Mouse (Mus musculus) MEL (cell line): ENCODE data around the gene Fgfrl1. TPM values are rescaled to one million over a fixed set of nuclear protein-coding genes. Genes with fewer than 3 reads are reported as not detected.

Source experiments
- DNase-seq: peaks from one replicate; pipeline ENCODE4 v3.0.0; 2011; ENCODE audit warnings: low read depth, low spot score
- H3K27ac ChIP-seq: 2 replicates; pipeline ENCODE4 v1.5.1; 2012; ENCODE audit warnings: low read depth, mild to moderate bottlenecking, control low read depth, low read length, moderate library complexity; ENCODE audit not compliant: control insufficient read depth
- H3K27me3 ChIP-seq, 2 experiments: fragments of 150-350 bp in 1 of 2; sonication (generic) in 1 of 2; 2 replicates each; pipeline ENCODE4 v1.6.1; 2012; ENCODE audit warnings: low read length in 2 of 2, mild to moderate bottlenecking in 2 of 2, improper control_type of control experiment in 1 of 2, moderate library complexity in 1 of 2; ENCODE audit not compliant: insufficient read depth in 2 of 2, control insufficient read depth in 1 of 2
- H3K36me3 ChIP-seq, 2 experiments: 2 replicates each; pipeline ENCODE4 v1.6.1; 2012 to 2014; ENCODE audit warnings: low read length in 2 of 2, improper control_type of control experiment in 1 of 2, inconsistent platforms in 1 of 2, mild to moderate bottlenecking in 1 of 2; ENCODE audit not compliant: insufficient read depth in 2 of 2, control insufficient read depth in 1 of 2
- H3K4me1 ChIP-seq, 2 experiments: fragments of 150-350 bp in 1 of 2; sonication (generic) in 1 of 2; 2 replicates each; pipeline ENCODE4 v1.6.1; 2012; ENCODE audit warnings: low read length in 2 of 2, improper control_type of control experiment in 1 of 2, mild to moderate bottlenecking in 1 of 2; ENCODE audit not compliant: insufficient read depth in 2 of 2, control insufficient read depth in 1 of 2
- H3K4me3 ChIP-seq, 2 experiments: fragments of 150-350 bp in 1 of 2; sonication (generic) in 1 of 2; 2 replicates each; pipeline ENCODE4 v1.5.1; 2012; ENCODE audit warnings: low read depth in 2 of 2, low read length in 2 of 2, mild to moderate bottlenecking in 2 of 2, moderate library complexity in 2 of 2, control low read depth in 1 of 2, improper control_type of control experiment in 1 of 2; ENCODE audit not compliant: control insufficient read depth in 1 of 2, insufficient read depth in 1 of 2
- H3K79me2 ChIP-seq: 2 replicates; pipeline ENCODE4 v1.6.1; 2012; ENCODE audit warnings: mild to moderate bottlenecking, low read length, moderate library complexity; ENCODE audit not compliant: control insufficient read depth, poor library complexity, insufficient read depth
- H3K9ac ChIP-seq: 2 replicates; pipeline ENCODE4 v1.6.1; 2012; ENCODE audit warnings: low read depth, mild to moderate bottlenecking, control low read depth, low read length, moderate library complexity; ENCODE audit not compliant: control insufficient read depth, poor library complexity, severe bottlenecking
- H3K9me3 ChIP-seq: fragments of 150-350 bp; sonication (generic); replicated peaks from 2 replicates; pipeline ENCODE4 v1.6.1; 2012; ENCODE audit warnings: mild to moderate bottlenecking, low read length, improper control_type of control experiment, moderate library complexity; ENCODE audit not compliant: insufficient read depth
- CHD1 ChIP-seq: IDR thresholded peaks from 2 replicates; pipeline ENCODE4 v1.6.1; 2012; ENCODE audit warnings: low read depth, mild to moderate bottlenecking, inconsistent platforms, low read length, improper control_type of control experiment
- CHD2 ChIP-seq: IDR thresholded peaks from 2 replicates; pipeline ENCODE4 v1.6.1; 2011; ENCODE audit warnings: low read length, improper control_type of control experiment
- CTCF ChIP-seq, 3 experiments: IDR thresholded peaks in 2 of 3; conservative IDR thresholded peaks in 1 of 3; 2 replicates each; pipeline ENCODE4 v1.5.1; 2011 to 2012; ENCODE audit warnings: low read length in 3 of 3, low read depth in 2 of 3, mild to moderate bottlenecking in 2 of 3, improper control_type of control experiment in 1 of 3, inconsistent platforms in 1 of 3, mixed read lengths in 1 of 3, moderate library complexity in 1 of 3; ENCODE audit not compliant: control insufficient read depth in 1 of 3, insufficient read depth in 1 of 3, poor library complexity in 1 of 3, severe bottlenecking in 1 of 3
- EP300 ChIP-seq, 2 experiments: IDR thresholded peaks; 2 replicates each; pipeline ENCODE4 v1.6.1; 2011; ENCODE audit warnings: improper control_type of control experiment in 2 of 2, low read length in 2 of 2, low read depth in 1 of 2, mild to moderate bottlenecking in 1 of 2
- ETS1 ChIP-seq: IDR thresholded peaks from 2 replicates; pipeline ENCODE4 v1.6.1; 2012; ENCODE audit warnings: low read depth, mild to moderate bottlenecking, inconsistent platforms, low read length, improper control_type of control experiment, moderate library complexity
- GATA1 ChIP-seq: IDR thresholded peaks from 2 replicates; pipeline ENCODE4 v1.6.1; 2011; ENCODE audit warnings: low read depth, low read length, improper control_type of control experiment
- HCFC1 ChIP-seq: IDR thresholded peaks from 2 replicates; pipeline ENCODE4 v1.6.1; 2012; ENCODE audit warnings: low read depth, mild to moderate bottlenecking, inconsistent platforms, low read length, improper control_type of control experiment, moderate library complexity
- MAFK ChIP-seq: IDR thresholded peaks from 2 replicates; pipeline ENCODE4 v1.6.1; 2011; ENCODE audit warnings: low read depth, mild to moderate bottlenecking, low read length, improper control_type of control experiment, borderline replicate concordance
- MXI1 ChIP-seq: IDR thresholded peaks from 2 replicates; pipeline ENCODE4 v1.6.1; 2011; ENCODE audit warnings: mild to moderate bottlenecking, low read depth, low read length, improper control_type of control experiment
- POLR2AphosphoS5 ChIP-seq: IDR thresholded peaks from 2 replicates; pipeline ENCODE4 v1.6.1; 2012; ENCODE audit warnings: low read depth, borderline replicate concordance, mild to moderate bottlenecking, inconsistent platforms, low read length, moderate library complexity, mixed read lengths
- SIN3A ChIP-seq: IDR thresholded peaks from 2 replicates; pipeline ENCODE4 v1.6.1; 2012; ENCODE audit warnings: low read length, improper control_type of control experiment, inconsistent platforms
- SMC3 ChIP-seq: IDR thresholded peaks from 2 replicates; pipeline ENCODE4 v1.6.1; 2011; ENCODE audit warnings: low read depth, low read length, improper control_type of control experiment
- TAL1 ChIP-seq: IDR thresholded peaks from 2 replicates; pipeline ENCODE4 v1.6.1; 2012; ENCODE audit warnings: mild to moderate bottlenecking, inconsistent platforms, low read length, moderate library complexity, mixed read lengths
- TCF12 ChIP-seq: IDR thresholded peaks from 2 replicates; pipeline ENCODE4 v1.6.1; 2014; ENCODE audit warnings: low read depth, mild to moderate bottlenecking, inconsistent platforms, low read length, improper control_type of control experiment, moderate library complexity
- USF1 ChIP-seq: IDR thresholded peaks from 2 replicates; pipeline ENCODE4 v1.6.1; 2014; ENCODE audit warnings: low read depth, mild to moderate bottlenecking, inconsistent platforms, low read length, improper control_type of control experiment, moderate library complexity
- USF2 ChIP-seq, 2 experiments: IDR thresholded peaks; 2 replicates each; pipeline ENCODE4 v1.6.1; 2011 to 2012; ENCODE audit warnings: improper control_type of control experiment in 2 of 2, low read length in 2 of 2, borderline replicate concordance in 1 of 2, inconsistent platforms in 1 of 2, low read depth in 1 of 2, mild to moderate bottlenecking in 1 of 2; ENCODE audit not compliant: insufficient read depth in 1 of 2
- ZC3H11A ChIP-seq: IDR thresholded peaks from 2 replicates; pipeline ENCODE4 v1.6.1; 2012; ENCODE audit warnings: low read depth, mild to moderate bottlenecking, inconsistent platforms, low read length, improper control_type of control experiment
- ZNF384 ChIP-seq: IDR thresholded peaks from 2 replicates; pipeline ENCODE4 v1.6.1; 2012; ENCODE audit warnings: low read depth, mild to moderate bottlenecking, inconsistent platforms, low read length, improper control_type of control experiment
- polyA plus RNA-seq, 2 experiments: library from polyadenylated mRNA; stranded (reverse) in 1 of 2; unstranded in 1 of 2; fragments of >175 nt in 1 of 2; fragments of >200 nt in 1 of 2; gene quantifications; 2 replicates each; pipeline versions ENCODE4 v1.2.1 to v1.2.4; 2012; ENCODE audit warnings: low replicate concordance in 2 of 2, low read depth in 1 of 2; ENCODE audit not compliant: insufficient read length in 2 of 2, insufficient read depth in 1 of 2, missing spikeins in 1 of 2
- total RNA-seq: library from RNA; depleted of rRNA; stranded (reverse); fragments of 300-350 nt; gene quantifications from 2 replicates; pipeline ENCODE4 v1.2.3, GENCODE M21; 2012; rRNA removed

The Fgfrl1 gene
- total RNA-seq (13.1 and 16.0 TPM in 2 replicates), polyA plus RNA-seq (10 to 100 TPM in 1 of 2 experiments, not detected in 1; 27.3 TPM)

- H3K27ac ChIP-seq = no peak within 1 kb of the TSS
- H3K9ac ChIP-seq = no peak within 1 kb of the TSS
- H3K36me3 ChIP-seq = no peaks in the 10 kb centered on the region
- H3K27me3 ChIP-seq = no peaks in the 10 kb centered on the region
- H3K4me3 ChIP-seq = peak within 1 kb of the TSS; percentile 23 to 59; a peak in 1 of 4 replicates
- H3K9me3 ChIP-seq = no peaks in the 10 kb centered on the region
- H3K79me2 ChIP-seq = peaks cover 3% of the 10 kb centered on the region; the same call in 1 of the 2 replicates
- TF ChIP-seq CTCF (IDR thresholded peaks at IDR 0.05 in 2 of 3, conservative IDR thresholded peaks at IDR 0.05 in 1 of 3; ENCODE audit: control insufficient read depth in 1 of 3, insufficient read depth in 1 of 3, low read depth in 2 of 3, low read length in 3 of 3, poor library complexity in 1 of 3, severe bottlenecking in 1 of 3) = peak in 2 of 3 experiments; percentile 21 to 60; a peak in 4 of 6 replicates
- no peak for TF ChIP-seq SIN3A
- no peak for TF ChIP-seq ZNF384
- no peak for TF ChIP-seq USF2 (IDR thresholded peaks at IDR 0.05; ENCODE audit: borderline replicate concordance in 1 of 2, insufficient read depth in 1 of 2, low read depth in 1 of 2, low read length in 2 of 2)
- TF ChIP-seq SMC3 = no peak
- no peak for TF ChIP-seq TCF12
- no peak for DNase-seq
- H3K4me1 ChIP-seq = peaks cover 4 to 5% of the 10 kb centered on the region in 2 experiments; a peak in 2 of 4 replicates
Observed at GRCm38 (mm10) chr5:108692271-108692670, at the start of gene Fgfrl1. TSS of gene Fgfrl1 (plus strand) at chr5:108692382.

DNA sequence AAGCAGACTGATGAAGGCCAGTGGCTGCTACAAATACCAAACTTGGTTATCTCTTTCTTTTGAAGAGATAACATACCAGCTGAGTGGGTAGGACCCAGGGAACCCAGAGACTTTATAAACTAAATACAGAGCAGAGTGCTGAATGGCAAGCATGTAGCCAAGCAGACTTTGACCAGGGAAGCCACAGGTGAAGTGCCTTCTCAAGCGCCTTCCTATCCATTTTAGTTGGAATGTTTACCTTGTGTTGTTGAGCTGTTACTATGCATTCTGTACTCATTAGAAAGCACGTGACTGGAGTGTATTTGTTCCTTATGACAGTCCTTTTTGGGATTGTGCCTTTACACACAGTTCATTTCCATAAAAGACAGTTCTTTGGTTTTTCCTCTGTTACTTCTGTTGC is 48.5 kb upstream of the Fgfrl1 start:
- Histone ChIP-seq H3K79me2 (no peaks in the 10 kb centered on the region), H3K36me3 (peaks cover 0 to 3% of the 10 kb centered on the region in 2 experiments; a peak in 1 of 4 replicates), H3K9ac (no peak overlapping the region), H3K27ac (no peak overlapping the region), H3K4me3 (no peak overlapping the region), H3K9me3 (no peaks in the 10 kb centered on the region), H3K27me3 (no peaks in the 10 kb centered on the region), H3K4me1 (no peaks in the 10 kb centered on the region)
- TF ChIP-seq HCFC1 = no peak
- no peak for TF ChIP-seq ZC3H11A
- no peak for TF ChIP-seq MAFK
- TF ChIP-seq CHD1 = no peak
- no peak for TF ChIP-seq USF1
- no peak for TF ChIP-seq TAL1
- 0 out of 2 replicates have a peak, but pooled peaks have one; percentile 29 for TF ChIP-seq GATA1
- no peak for TF ChIP-seq POLR2AphosphoS5
- TF ChIP-seq CTCF (IDR thresholded peaks at IDR 0.05 in 2 of 3, conservative IDR thresholded peaks at IDR 0.05 in 1 of 3; ENCODE audit: control insufficient read depth in 1 of 3, insufficient read depth in 1 of 3, low read depth in 2 of 3, low read length in 3 of 3, poor library complexity in 1 of 3, severe bottlenecking in 1 of 3) = no peak
- peak; percentile 29; the same call in 1 of the 2 replicates for TF ChIP-seq ETS1
- TF ChIP-seq CHD2 = no peak
- TF ChIP-seq EP300 (IDR thresholded peaks at IDR 0.05; ENCODE audit: low read depth in 1 of 2, low read length in 2 of 2) = no peak
- no peak for TF ChIP-seq MXI1
- no peak for DNase-seq
